Mouse (Mus musculus) natural killer cell, adult 2 months (primary cell): ENCODE data around the gene Cdh13.

Experiments used
- DNase-seq, 2 experiments: peaks; one replicate each; pipeline ENCODE4 v3.0.0; 2022; ENCODE audit warnings: low spot score in 2 of 2

Cdh13 gene

GRCm38 (mm10) chr8:118380782-118381181 lies 97.2 kb downstream of the Cdh13 start:
- no peak for DNase-seq

GRCm38 (mm10) chr8:118381641-118382040 lies 98.1 kb downstream of the Cdh13 start:
- DNase-seq = no peak

- DNase-seq = no peak
Measured at GRCm38 (mm10) chr8:118384314-118384713, 100.8 kb downstream of the Cdh13 start.

GRCm38 (mm10) chr8:118389456-118389855 lies 105.9 kb downstream of the Cdh13 start:
- DNase-seq = no peak

GRCm38 (mm10) chr8:118393909-118394650 lies 110.5 kb downstream of the Cdh13 start:
- no peak for DNase-seq

- DNase-seq = no peak
Measured at GRCm38 (mm10) chr8:118395178-118395577, 111.6 kb downstream of the Cdh13 start.

GRCm38 (mm10) chr8:118404836-118405235 lies 121.3 kb downstream of the Cdh13 start:
- DNase-seq = no peak

GRCm38 (mm10) chr8:118407322-118407721 lies 123.8 kb downstream of the Cdh13 start:
- no peak for DNase-seq

GRCm38 (mm10) chr8:118409396-118409795 lies 125.9 kb downstream of the Cdh13 start:
- DNase-seq = no peak

- no peak for DNase-seq
Measured at GRCm38 (mm10) chr8:118410341-118410970, 126.9 kb downstream of the Cdh13 start.

- DNase-seq = no peak
Measured at GRCm38 (mm10) chr8:118415672-118416071, 132.1 kb downstream of the Cdh13 start.

- DNase-seq = no peak
Measured at GRCm38 (mm10) chr8:118416811-118417355, 133.3 kb downstream of the Cdh13 start.

- DNase-seq = no peak
Measured at GRCm38 (mm10) chr8:118422624-118423023, 139.1 kb downstream of the Cdh13 start.

- DNase-seq = no peak
Measured at GRCm38 (mm10) chr8:118428941-118429340, 145.4 kb downstream of the Cdh13 start.

- DNase-seq = no peak
Measured at GRCm38 (mm10) chr8:118431731-118432440, 148.4 kb downstream of the Cdh13 start.

GRCm38 (mm10) chr8:118433553-118434180 lies 150.1 kb downstream of the Cdh13 start:
- DNase-seq = no peak

- no peak for DNase-seq
Measured at GRCm38 (mm10) chr8:118436751-118437150, 153.2 kb downstream of the Cdh13 start.

- DNase-seq = no peak
Measured at GRCm38 (mm10) chr8:118437152-118437551, 153.6 kb downstream of the Cdh13 start.

GRCm38 (mm10) chr8:118437874-118438273 lies 154.3 kb downstream of the Cdh13 start:
- DNase-seq = no peak

GRCm38 (mm10) chr8:118439857-118440256 lies 156.3 kb downstream of the Cdh13 start:
- DNase-seq = no peak

- DNase-seq = no peak
Measured at GRCm38 (mm10) chr8:118443361-118443760, 159.8 kb downstream of the Cdh13 start.

- no peak for DNase-seq
Measured at GRCm38 (mm10) chr8:118444651-118445207, 161.2 kb downstream of the Cdh13 start.
